ENCODE assay signal across 8 mouse cellular contexts in genomic region chr17:79354444-79355270, GRCm38 (mm10). TPM values are rescaled to one million over a fixed set of nuclear protein-coding genes. Genes with fewer than 3 reads are reported as not detected.
A peak's percentile ranks its signal among the peaks of the same experiment; 100 is the strongest.
DNase-seq lines count a peak whose midpoint lies in the region; ATAC-seq and TF ChIP-seq lines count a peak whose summit lies in the region.

TSS of gene Cdc42ep3 (minus strand) at chr17:79355091.

- peak; percentile 56 for DNase-seq in heart, postnatal 0 days (ENCODE audit: low spot score)
- peak; percentile 76 to 91 for DNase-seq in kidney, postnatal 36 days
- DNase-seq in lung, adult 2 months, result peak; percentile 82

- H3K36me3 ChIP-seq in E14TG2a.4 (ENCODE audit: insufficient read depth, low read length), result peaks cover 2% of the 10 kb centered on the region; the same call in 1 of the 2 replicates
- no peaks in the 10 kb centered on the region for H3K36me3 ChIP-seq in forebrain, embryonic 13.5 days (ENCODE audit: poor library complexity, severe bottlenecking)
- H3K36me3 ChIP-seq in heart, postnatal 0 days (replicated peaks; ENCODE audit: control insufficient read depth, insufficient read depth, low read length), result no peaks in the 10 kb centered on the region; the same call in 1 of the 2 replicates
- no peaks in the 10 kb centered on the region for H3K36me3 ChIP-seq in neural tube, embryonic 15.5 days
- no peaks in the 10 kb centered on the region; the same call in 1 of the 2 replicates for H3K36me3 ChIP-seq in testis, adult 2 months (ENCODE audit: control insufficient read depth, insufficient read depth, low read length)

- no peaks in the 10 kb centered on the region for H3K9me3 ChIP-seq in E14TG2a.4 (ENCODE audit: low read length)
- no peaks in the 10 kb centered on the region for H3K9me3 ChIP-seq in forebrain, embryonic 13.5 days (replicated peaks)
- no peaks in the 10 kb centered on the region for H3K9me3 ChIP-seq in heart, postnatal 0 days (replicated peaks; ENCODE audit: control insufficient read depth, low read length)
- no peaks in the 10 kb centered on the region for H3K9me3 ChIP-seq in neural tube, embryonic 15.5 days (replicated peaks)

- 0 out of 2 replicates have a peak, but pooled peaks have one; percentile 19 for TF ChIP-seq EP300 in heart, postnatal 0 days (IDR thresholded peaks at IDR 0.05; ENCODE audit: low read depth)

- H3K4me3 ChIP-seq in E14TG2a.4 (replicated peaks; ENCODE audit: low read length), result peak within 1 kb of the TSS; percentile 86
- peak within 1 kb of the TSS; percentile 71 for H3K4me3 ChIP-seq in forebrain, embryonic 13.5 days
- H3K4me3 ChIP-seq in heart, postnatal 0 days (ENCODE audit: low read depth, low read length), result peak within 1 kb of the TSS; percentile 74
- peak within 1 kb of the TSS; percentile 85 for H3K4me3 ChIP-seq in lung, adult 2 months (replicated peaks; ENCODE audit: extremely low read depth, low read depth, low read length)
- H3K4me3 ChIP-seq in neural tube, embryonic 15.5 days (replicated peaks), result peak within 1 kb of the TSS; percentile 65
- peak within 1 kb of the TSS; percentile 95 for H3K4me3 ChIP-seq in testis, adult 2 months (ENCODE audit: control insufficient read depth, low read depth, low read length)

- peak; percentile 54 for ATAC-seq in cerebellum, adult (ENCODE audit: insufficient number of reproducible peaks, low FRiP score, low TSS enrichment)
- ATAC-seq in forebrain, embryonic 13.5 days, result peak; percentile 79
- ATAC-seq in heart, postnatal 0 days (ENCODE audit: insufficient read depth, low read depth), result peak; percentile 85
- peak; percentile 88 for ATAC-seq in neural tube, embryonic 15.5 days (ENCODE audit: low FRiP score)

- no peak for TF ChIP-seq CTCF in E14TG2a.4 (conservative IDR thresholded peaks at IDR 0.05; ENCODE audit: low read length)
- peak; percentile 13; the same call in 1 of the 2 replicates for TF ChIP-seq CTCF in heart, postnatal 0 days (IDR thresholded peaks at IDR 0.05; ENCODE audit: low read depth)
- no peak for TF ChIP-seq CTCF in lung, adult 2 months (IDR thresholded peaks at IDR 0.05; ENCODE audit: insufficient read depth, low read length)
- no peak for TF ChIP-seq CTCF in testis, adult 2 months (IDR thresholded peaks at IDR 0.05; ENCODE audit: control insufficient read depth, insufficient read depth, insufficient replicate concordance, low read depth, low read length)

- H3K4me1 ChIP-seq in E14TG2a.4 (replicated peaks; ENCODE audit: low read depth, low read length), result peaks cover 29% of the 10 kb centered on the region
- H3K4me1 ChIP-seq in forebrain, embryonic 13.5 days, result peaks cover 26% of the 10 kb centered on the region
- H3K4me1 ChIP-seq in heart, postnatal 0 days (ENCODE audit: control insufficient read depth, insufficient read depth), result peaks cover 36% of the 10 kb centered on the region
- H3K4me1 ChIP-seq in lung, adult 2 months (ENCODE audit: control insufficient read depth, insufficient read depth, low read length), result 0 out of 2 replicates have a peak, but pooled peaks cover 8% of the 10 kb centered on the region
- peaks cover 44% of the 10 kb centered on the region for H3K4me1 ChIP-seq in neural tube, embryonic 15.5 days
- peaks cover 15% of the 10 kb centered on the region for H3K4me1 ChIP-seq in testis, adult 2 months (ENCODE audit: control insufficient read depth, insufficient read depth, low read length)

- H3K27ac ChIP-seq in forebrain, embryonic 13.5 days, result peak within 1 kb of the TSS; percentile 89
- H3K27ac ChIP-seq in heart, postnatal 0 days (ENCODE audit: low read depth), result peak within 1 kb of the TSS; percentile 97
- H3K27ac ChIP-seq in neural tube, embryonic 15.5 days (replicated peaks), result peak within 1 kb of the TSS; percentile 89
- peak within 1 kb of the TSS; percentile 98 for H3K27ac ChIP-seq in testis, adult 2 months (ENCODE audit: control insufficient read depth, insufficient read depth, low read depth, low read length)

- peak within 1 kb of the TSS; percentile 77 for H3K9ac ChIP-seq in forebrain, embryonic 13.5 days
- H3K9ac ChIP-seq in heart, postnatal 0 days (replicated peaks; ENCODE audit: low read depth, low read length), result peak within 1 kb of the TSS; percentile 82
- H3K9ac ChIP-seq in neural tube, embryonic 15.5 days (replicated peaks), result peak within 1 kb of the TSS; percentile 93

- WGBS in forebrain, embryonic 13.5 days, result under 1% methylated on average over 63 of the region's 74 CpGs
- under 1% methylated on average over 61 of the region's 74 CpGs for WGBS in heart, postnatal 0 days
- under 1% methylated on average over 73 of the region's 74 CpGs for WGBS in lung, adult 2 months
- WGBS in neural tube, embryonic 15.5 days, result 1% methylated on average over 67 of the region's 74 CpGs

- H3K27me3 ChIP-seq in E14TG2a.4 (ENCODE audit: insufficient read depth, low read length), result peaks cover 56% of the 10 kb centered on the region
- H3K27me3 ChIP-seq in forebrain, embryonic 13.5 days, result peaks cover 14% of the 10 kb centered on the region
- no peaks in the 10 kb centered on the region for H3K27me3 ChIP-seq in heart, postnatal 0 days (ENCODE audit: control insufficient read depth, insufficient read depth, low read length)
- H3K27me3 ChIP-seq in neural tube, embryonic 15.5 days (replicated peaks), result peaks cover 3% of the 10 kb centered on the region; the same call in 1 of the 2 replicates
- no peaks in the 10 kb centered on the region for H3K27me3 ChIP-seq in testis, adult 2 months (ENCODE audit: control insufficient read depth, insufficient read depth, low read length)

- TF ChIP-seq POLR2A in lung, adult 2 months (IDR thresholded peaks at IDR 0.05; ENCODE audit: borderline replicate concordance, extremely low read depth, low read depth, low read length), result peak; percentile 62; the same call in 1 of the 2 replicates
- TF ChIP-seq POLR2A in testis, adult 2 months (IDR thresholded peaks at IDR 0.05; ENCODE audit: control insufficient read depth, low read depth, low read length), result peak; percentile 62

- peak within 1 kb of the TSS; percentile 78 for H3K4me2 ChIP-seq in forebrain, embryonic 13.5 days
- H3K4me2 ChIP-seq in heart, postnatal 0 days (ENCODE audit: low read depth, low read length), result peak within 1 kb of the TSS; percentile 100
- H3K4me2 ChIP-seq in neural tube, embryonic 15.5 days, result peak within 1 kb of the TSS; percentile 91

RNA-seq across cellular contexts. Expression of gene Cdc42ep3, which starts in this region (rescaled TPM):
- 33.5 TPM in 2 replicates for polyA plus RNA-seq in forebrain, embryonic 13.5 days (2015; fragmentation: Nextera tagmentation; extraction: Ambion mirVana)
- total RNA-seq in heart, postnatal 0 days (2014; rRNA removed; ENCODE audit: low replicate concordance), result 32.9 and 37.5 TPM in 2 replicates
- 74.4 and 87.0 TPM in 2 replicates for polyA plus RNA-seq in heart, postnatal 0 days (2015; fragmentation: Nextera tagmentation; extraction: Ambion mirVana)
- 21.9 and 23.3 TPM in 2 replicates for polyA plus RNA-seq in lung, adult 2 months (2012; rRNA removed)
- polyA plus RNA-seq in neural tube, embryonic 15.5 days (2015; fragmentation: Nextera tagmentation; extraction: Ambion mirVana), result 49.1 and 55.9 TPM in 2 replicates
- polyA plus RNA-seq in testis, adult 2 months (2012; rRNA removed), result 68.6 and 73.1 TPM in 2 replicates

Comparison
In these comparisons a context has a peak if more than half of its experiments do, and no peak if none do; other contexts are left out.
1. Peak in every context shown above with its lines: DNase-seq, ATAC-seq, H3K4me3 ChIP-seq and H3K27ac ChIP-seq.